Mouse (Mus musculus) heart, embryonic 16.5 days (tissue): ENCODE data around the gene Ogfod2. TPM values are rescaled to one million over a fixed set of nuclear protein-coding genes. Genes with fewer than 3 reads are reported as not detected.

Experiments
- ATAC-seq: fragments of 200-750 bp; cut with Nextera tagmentation; replicated peaks from 2 replicates; pipeline ENCODE4 v1.8.0; 2017; ENCODE audit warnings: moderate number of reproducible peaks; ENCODE audit not compliant: insufficient read depth, low FRiP score; ENCODE audit errors: extremely low read depth
- H3K27ac ChIP-seq: fragments of 300-500 bp; sonication (generic); 2 replicates; pipeline ENCODE4 v1.5.1; 2014; ENCODE audit warnings: mild to moderate bottlenecking, low read length, control low read depth, moderate library complexity
- H3K27me3 ChIP-seq: fragments of 300-500 bp; sonication (generic); 2 replicates; pipeline ENCODE4 v1.6.1; 2014; ENCODE audit warnings: low read length, mixed read lengths; ENCODE audit not compliant: control insufficient read depth, insufficient read depth
- H3K36me3 ChIP-seq: fragments of 300-500 bp; sonication (generic); 2 replicates; pipeline ENCODE4 v1.6.1; 2014; ENCODE audit not compliant: control insufficient read depth, insufficient read depth
- H3K4me1 ChIP-seq: fragments of 300-500 bp; sonication (generic); 2 replicates; pipeline ENCODE4 v1.6.1; 2014; ENCODE audit warnings: low read length, mixed read lengths; ENCODE audit not compliant: control insufficient read depth, insufficient read depth
- H3K4me2 ChIP-seq: fragments of 300-500 bp; sonication (generic); 2 replicates; pipeline ENCODE4 v1.6.1; 2014; ENCODE audit warnings: low read depth, mild to moderate bottlenecking, control low read depth, low read length
- H3K4me3 ChIP-seq: fragments of 300-500 bp; sonication (generic); 2 replicates; pipeline ENCODE4 v1.5.1; 2014; ENCODE audit warnings: mild to moderate bottlenecking, control low read depth, low read length
- H3K9ac ChIP-seq: fragments of 300-500 bp; sonication (generic); 2 replicates; pipeline ENCODE4 v1.6.1; 2014; ENCODE audit warnings: low read length, control low read depth
- H3K9me3 ChIP-seq: fragments of 300-500 bp; sonication (generic); replicated peaks from 2 replicates; pipeline ENCODE4 v1.6.1; 2016; ENCODE audit warnings: low read length; ENCODE audit not compliant: control insufficient read depth
- WGBS: fragments of 180-500 bp; shearing (Covaris S2); extraction: QIAGEN DNeasy Blood & Tissue Kit; methylation state at CpG from one replicate; pipeline ENCODE4 v1.1.7; 2014; 5-methylcytosine and 5-hydroxymethylcytosine counted together
- polyA plus RNA-seq: library from polyadenylated mRNA; unstranded; fragments of >200 nt; fragmentation: Nextera tagmentation; extraction: Ambion mirVana; gene quantifications from 2 replicates; pipeline ENCODE4 v1.2.1, GENCODE M21; 2015

Gene Ogfod2
- polyA plus RNA-seq, 1 experiment from 2014 or later = 24.2 TPM

- 44% methylated on average over 5 of the region's 5 CpGs for WGBS
These were observed 43.8 kb downstream of the Ogfod2 start for GRCm38 (mm10) chr5:124155943-124156342.

GRCm38 (mm10) chr5:124158305-124158704, 46.2 kb downstream of the Ogfod2 start:
- no peaks in the 10 kb centered on the region for H3K36me3 ChIP-seq
- WGBS = 51% methylated on average over 4 of the region's 4 CpGs
- no peak overlapping the region for H3K4me2 ChIP-seq
- H3K9me3 ChIP-seq = no peaks in the 10 kb centered on the region
- peaks cover 37% of the 10 kb centered on the region for H3K4me1 ChIP-seq
- H3K27me3 ChIP-seq = no peaks in the 10 kb centered on the region
- H3K27ac ChIP-seq = peak overlapping the region; percentile 25; the same call in 1 of the 2 replicates
- no peak overlapping the region for H3K4me3 ChIP-seq
- no peak overlapping the region for H3K9ac ChIP-seq
- no peak for ATAC-seq

More at GRCm38 (mm10) chr5:124155943-124156342, 43.8 kb downstream of the Ogfod2 start:
- Histone ChIP-seq H3K4me3 (no peak overlapping the region), H3K9me3 (no peaks in the 10 kb centered on the region), H3K27me3 (no peaks in the 10 kb centered on the region), H3K36me3 (0 out of 2 replicates have a peak, but pooled peaks cover 3% of the 10 kb centered on the region), H3K4me1 (peaks cover 16% of the 10 kb centered on the region), H3K9ac (no peak overlapping the region), H3K27ac (no peak overlapping the region), H3K4me2 (no peak overlapping the region)
- ATAC-seq = no peak

- no peak for ATAC-seq
- H3K27me3 ChIP-seq = no peaks in the 10 kb centered on the region
- peaks cover 47% of the 10 kb centered on the region for H3K4me1 ChIP-seq
- H3K27ac ChIP-seq = no peak overlapping the region
- no peaks in the 10 kb centered on the region for H3K36me3 ChIP-seq
- H3K9ac ChIP-seq = 0 out of 2 replicates have a peak overlapping the region, but pooled peaks have one; percentile 3
- H3K9me3 ChIP-seq = no peaks in the 10 kb centered on the region
- H3K4me3 ChIP-seq = no peak overlapping the region
- WGBS = 44% methylated on average over 7 of the region's 7 CpGs
- no peak overlapping the region for H3K4me2 ChIP-seq
These were observed 47.4 kb downstream of the Ogfod2 start for GRCm38 (mm10) chr5:124159453-124159852.

GRCm38 (mm10) chr5:124161831-124162230, 49.7 kb downstream of the Ogfod2 start:
- Histone ChIP-seq H3K27ac (peak overlapping the region; percentile 81), H3K4me2 (peak overlapping the region; percentile 14), H3K9ac (no peak overlapping the region), H3K4me1 (peaks cover 68% of the 10 kb centered on the region), H3K27me3 (no peaks in the 10 kb centered on the region), H3K9me3 (no peaks in the 10 kb centered on the region), H3K36me3 (no peaks in the 10 kb centered on the region), H3K4me3 (no peak overlapping the region)
- peak; percentile 63 for ATAC-seq
- WGBS = 14% methylated on average over 10 of the region's 10 CpGs

- H3K4me3 ChIP-seq = no peak overlapping the region
- peak; percentile 30; the same call in 1 of the 2 replicates for ATAC-seq
- peak overlapping the region; percentile 14; the same call in 1 of the 2 replicates for H3K4me2 ChIP-seq
- no peak overlapping the region for H3K9ac ChIP-seq
- no peaks in the 10 kb centered on the region for H3K27me3 ChIP-seq
- H3K9me3 ChIP-seq = no peaks in the 10 kb centered on the region
- no peaks in the 10 kb centered on the region for H3K36me3 ChIP-seq
- peak overlapping the region; percentile 81 for H3K27ac ChIP-seq
- 31% methylated on average over 5 of the region's 5 CpGs for WGBS
- H3K4me1 ChIP-seq = peaks cover 76% of the 10 kb centered on the region
These were observed 50.5 kb downstream of the Ogfod2 start for GRCm38 (mm10) chr5:124162577-124162976.

GRCm38 (mm10) chr5:124163445-124163844, 51.3 kb downstream of the Ogfod2 start:
- Histone ChIP-seq H3K4me3 (no peak overlapping the region), H3K36me3 (no peaks in the 10 kb centered on the region), H3K9ac (no peak overlapping the region), H3K27ac (no peak overlapping the region; the same call in 1 of the 2 replicates), H3K9me3 (no peaks in the 10 kb centered on the region), H3K4me2 (no peak overlapping the region), H3K4me1 (peaks cover 76% of the 10 kb centered on the region), H3K27me3 (no peaks in the 10 kb centered on the region)
- 79% methylated on average over 11 of the region's 11 CpGs for WGBS
- ATAC-seq = no peak

Other genes with a start within 250 kb of the Ogfod2 start
- gene Hcar2, start 246.8 kb upstream of the Ogfod2 start, polyA plus RNA-seq = 0.15 TPM in 1 of 2 replicates, not detected in the other
- gene Hcar1, start 232.3 kb upstream of the Ogfod2 start, polyA plus RNA-seq = 0.41 and 0.45 TPM in 2 replicates
- 79.0 and 96.2 TPM in 2 replicates for gene Denr, start 205.1 kb upstream of the Ogfod2 start, polyA plus RNA-seq
- gene Gm43518, start 184.9 kb upstream of the Ogfod2 start, polyA plus RNA-seq = 1.8 and 2.9 TPM in 2 replicates
- gene Ccdc62, start 181.6 kb upstream of the Ogfod2 start, polyA plus RNA-seq = 4.4 and 6.3 TPM in 2 replicates
- gene Hip1r, start 138.7 kb upstream of the Ogfod2 start, polyA plus RNA-seq = 11.2 and 11.7 TPM in 2 replicates
- gene Vps37b, start 80.0 kb upstream of the Ogfod2 start, polyA plus RNA-seq = 58.7 and 61.4 TPM in 2 replicates
- 3.8 and 7.2 TPM in 2 replicates for gene Abcb9, start 16.5 kb upstream of the Ogfod2 start, polyA plus RNA-seq
- gene Arl6ip4, start 3.8 kb downstream of the Ogfod2 start, polyA plus RNA-seq = 72.6 and 78.1 TPM in 2 replicates
- 6.9 and 7.3 TPM in 2 replicates for gene Pitpnm2, start 137.5 kb downstream of the Ogfod2 start, polyA plus RNA-seq
- 8.7 and 10.5 TPM in 2 replicates for gene Mphosph9, start 215.7 kb downstream of the Ogfod2 start, polyA plus RNA-seq
- gene 2810006K23Rik, start 215.8 kb downstream of the Ogfod2 start, polyA plus RNA-seq = 18.5 and 20.3 TPM in 2 replicates